Mouse (Mus musculus) kidney, adult 2 months (tissue): ENCODE measurements around the gene S1pr5. TPM values are rescaled to one million over a fixed set of nuclear protein-coding genes. Genes with fewer than 3 reads are reported as not detected.
"Not testable (repeated sequence)": the region's sequence is repeated elsewhere in the genome, so short reads cannot be mapped to it uniquely, and the experiment has no call there.

Experiments
- DNase-seq: peaks from one replicate; pipeline ENCODE4 v3.0.0; 2021
- H3K27ac ChIP-seq: fragments of 200-500 bp; 2 replicates; pipeline ENCODE4 v1.5.1; 2012; ENCODE audit warnings: low read depth, low read length, control low read depth, inconsistent platforms; ENCODE audit not compliant: insufficient read depth
- H3K27me3 ChIP-seq: fragments of 200-500 bp; replicated peaks from 2 replicates; pipeline ENCODE4 v1.6.1; 2012; ENCODE audit warnings: mild to moderate bottlenecking, moderate library complexity, low read length, inconsistent platforms; ENCODE audit not compliant: control insufficient read depth, insufficient read depth
- H3K36me3 ChIP-seq: fragments of 200-500 bp; 2 replicates; pipeline ENCODE4 v1.6.1; 2012; ENCODE audit warnings: mild to moderate bottlenecking, moderate library complexity, low read length, inconsistent platforms; ENCODE audit not compliant: control insufficient read depth, insufficient read depth
- H3K4me1 ChIP-seq: fragments of 200-500 bp; 2 replicates; pipeline ENCODE4 v1.6.1; 2011; ENCODE audit warnings: low read length; ENCODE audit not compliant: control insufficient read depth, insufficient read depth
- H3K4me3 ChIP-seq: fragments of 200-500 bp; 2 replicates; pipeline ENCODE4 v1.5.1; 2011; ENCODE audit warnings: mild to moderate bottlenecking, low read depth, low read length, control low read depth; ENCODE audit not compliant: insufficient read depth
- CTCF ChIP-seq: fragments of 200-500 bp; conservative IDR thresholded peaks from 2 replicates; pipeline ENCODE4 v1.5.1; 2011; ENCODE audit warnings: low read depth, mild to moderate bottlenecking, control low read depth, low read length, moderate library complexity, mixed read lengths; ENCODE audit not compliant: insufficient read depth, insufficient read length
- POLR2A ChIP-seq: fragments of 200-500 bp; IDR thresholded peaks from one replicate; pipeline ENCODE4 v1.6.1; 2011; ENCODE audit warnings: low read depth, low read length, control low read depth
- WGBS: fragments of 180-500 bp; shearing (Covaris S2); methylation state at CpG from one replicate; pipeline ENCODE4 v1.1.7; 2018; 5-methylcytosine and 5-hydroxymethylcytosine counted together
- polyA plus RNA-seq: library from polyadenylated mRNA; depleted of rRNA; stranded (reverse); fragments of >200 nt; gene quantifications from 2 replicates; pipeline ENCODE4 v1.2.3, GENCODE M21; 2012

The S1pr5 gene
- polyA plus RNA-seq, 1 experiment = 0.39 TPM

DNA sequence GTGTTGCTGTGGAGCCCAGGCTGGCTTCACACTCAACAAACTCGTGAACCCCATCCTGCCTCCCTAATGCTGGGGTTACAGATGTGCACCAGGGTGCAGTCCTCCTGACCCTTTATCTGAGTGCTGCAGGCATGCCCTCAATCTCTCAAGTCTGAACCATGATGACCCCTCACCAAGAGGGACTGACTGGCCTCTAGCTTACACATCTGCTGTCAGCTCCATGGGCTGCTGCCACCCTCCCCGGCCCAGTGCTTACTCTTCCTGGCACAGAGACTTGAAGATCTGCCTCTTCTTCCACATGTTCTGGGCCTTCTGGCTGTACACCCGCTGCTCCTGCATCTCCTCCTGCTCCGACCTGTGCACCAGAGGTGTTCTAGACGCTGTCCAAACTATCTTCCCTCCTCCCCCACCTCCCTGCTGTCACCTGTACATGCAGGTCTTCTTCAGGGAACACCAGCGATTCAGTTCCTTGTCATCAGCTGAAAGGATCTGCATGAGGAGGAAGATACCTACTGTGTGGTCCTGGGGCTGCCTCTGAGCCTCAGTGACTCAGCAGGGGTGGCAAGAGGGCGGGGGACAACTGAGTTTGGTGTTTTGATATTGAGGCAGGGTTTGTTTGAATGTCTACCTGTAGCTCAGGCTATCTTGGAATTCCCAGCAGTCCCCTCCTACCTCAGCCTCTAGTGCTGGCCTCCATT is 26.9 kb upstream of the S1pr5 start:
- DNase-seq = no peak
- no peak overlapping the region for H3K4me3 ChIP-seq
- no peaks in the 10 kb centered on the region for H3K4me1 ChIP-seq
- TF ChIP-seq POLR2A (no peak), CTCF (no peak)
- H3K36me3 ChIP-seq = peaks cover 4% of the 10 kb centered on the region; the same call in 1 of the 2 replicates
- no peaks in the 10 kb centered on the region for H3K27me3 ChIP-seq
- no peak overlapping the region for H3K27ac ChIP-seq
- 79% methylated on average over 7 of the region's 7 CpGs for WGBS

DNA sequence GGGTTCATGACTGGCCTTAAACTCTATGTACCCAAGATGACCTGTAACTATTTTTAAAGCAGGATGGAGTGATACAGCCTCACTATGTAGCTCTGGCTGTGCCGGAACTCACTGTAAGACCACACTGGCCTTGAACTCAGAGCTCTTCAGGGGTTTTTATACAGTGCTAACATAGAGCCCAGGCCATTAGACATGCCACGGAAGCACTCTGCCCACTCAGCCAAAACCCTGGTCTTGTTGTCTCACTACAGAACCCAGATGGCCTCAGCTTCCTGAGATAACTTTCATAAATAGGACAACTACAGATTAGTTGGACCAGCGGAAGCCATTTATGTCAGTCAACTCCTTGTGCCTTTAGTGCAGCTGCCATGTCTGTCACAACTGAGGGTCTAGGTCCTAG is 26.1 kb upstream of the S1pr5 start:
- H3K27me3 ChIP-seq = no peaks in the 10 kb centered on the region
- no peak overlapping the region for H3K27ac ChIP-seq
- H3K4me3 ChIP-seq = no peak overlapping the region
- no peak for DNase-seq
- WGBS = 81% methylated on average over 3 of the region's 3 CpGs
- H3K4me1 ChIP-seq = no peaks in the 10 kb centered on the region
- no peak for TF ChIP-seq POLR2A
- TF ChIP-seq CTCF = no peak
- H3K36me3 ChIP-seq = peaks cover 5% of the 10 kb centered on the region

DNA sequence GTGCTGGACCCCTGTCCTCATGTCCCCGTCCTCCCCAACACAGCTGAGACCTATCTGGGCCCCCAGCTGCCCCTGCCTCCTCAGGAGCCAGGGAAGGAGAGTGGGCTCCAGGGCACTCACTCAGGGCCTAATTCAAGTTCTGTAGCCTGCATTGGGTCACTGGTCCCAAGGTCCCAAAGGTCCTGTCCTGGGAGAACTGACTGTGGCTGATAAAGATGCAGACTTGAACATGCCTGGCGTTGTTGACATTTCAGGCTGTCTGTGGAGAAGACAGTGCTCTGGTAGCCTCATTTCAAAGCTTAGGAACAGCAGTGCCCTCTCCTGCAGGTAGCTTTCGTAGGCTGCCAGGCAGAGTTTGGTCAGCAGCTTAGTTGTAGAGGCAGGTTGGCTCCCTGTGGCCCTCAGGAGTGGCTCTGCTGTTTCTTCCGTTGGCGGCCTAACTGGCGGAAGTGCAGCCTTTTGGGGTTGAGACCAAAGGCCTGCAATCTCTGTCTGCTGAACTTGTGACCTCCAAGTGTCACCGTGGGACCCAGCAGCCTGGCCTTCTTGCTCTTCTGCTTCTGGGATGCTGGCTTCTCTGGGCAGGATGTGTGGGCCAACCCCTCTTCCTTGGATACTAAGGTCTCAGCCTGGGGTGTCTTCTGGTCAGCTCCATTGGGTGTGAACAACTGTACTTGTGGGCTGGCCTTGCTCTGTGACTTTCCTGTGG is 25.4 kb upstream of the S1pr5 start:
- H3K27me3 ChIP-seq = no peaks in the 10 kb centered on the region
- DNase-seq = peak; percentile 40
- no peaks in the 10 kb centered on the region for H3K4me1 ChIP-seq
- TF ChIP-seq CTCF = no peak
- no peak for TF ChIP-seq POLR2A
- 75% methylated on average over 7 of the region's 7 CpGs for WGBS
- peaks cover 6% of the 10 kb centered on the region for H3K36me3 ChIP-seq
- H3K27ac ChIP-seq = no peak overlapping the region
- no peak overlapping the region for H3K4me3 ChIP-seq

DNA sequence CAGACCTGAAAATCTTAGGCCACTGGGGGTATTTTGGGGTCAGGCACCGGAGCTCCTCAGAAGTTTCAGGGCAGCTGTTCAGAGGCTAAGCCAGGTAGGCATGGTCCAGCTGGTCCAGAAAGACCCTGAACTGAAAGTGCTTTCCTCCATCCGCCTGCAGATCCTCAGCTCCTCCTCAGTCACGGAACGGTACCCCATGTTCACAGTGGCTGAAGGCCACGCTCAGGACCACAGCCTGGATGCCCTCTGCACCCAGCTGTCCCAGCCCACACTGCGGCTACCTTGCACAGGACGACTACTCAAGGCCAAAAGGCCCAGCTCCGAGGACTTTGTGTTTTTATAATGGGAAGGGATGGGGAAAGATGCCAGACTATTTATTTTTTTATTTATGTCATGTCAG is 24.9 kb upstream of the S1pr5 start:
- Histone ChIP-seq H3K4me3 (no peak overlapping the region), H3K4me1 (no peaks in the 10 kb centered on the region), H3K27ac (no peak overlapping the region), H3K36me3 (peaks cover 8% of the 10 kb centered on the region), H3K27me3 (no peaks in the 10 kb centered on the region)
- WGBS = 70% methylated on average over 8 of the region's 8 CpGs
- no peak for TF ChIP-seq CTCF
- no peak for TF ChIP-seq POLR2A
- DNase-seq = no peak

DNA sequence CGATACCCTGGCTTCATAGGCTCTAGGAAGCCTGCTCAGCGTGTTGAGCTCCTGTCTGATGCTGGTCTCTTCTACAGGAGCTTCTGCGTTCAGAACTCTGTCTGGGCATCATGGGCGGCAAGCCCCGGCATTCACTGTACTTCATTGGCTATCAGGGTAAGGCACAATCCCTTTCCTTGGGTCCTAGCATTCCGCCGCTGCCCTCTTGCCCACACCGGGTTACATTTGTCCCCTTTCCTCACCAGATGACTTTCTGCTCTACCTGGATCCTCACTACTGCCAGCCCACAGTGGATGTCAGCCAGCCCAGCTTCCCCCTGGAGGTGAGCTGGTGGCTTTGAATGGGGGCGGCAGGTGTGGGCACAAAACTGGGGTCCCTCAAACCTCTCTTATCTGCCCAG is 24.1 kb upstream of the S1pr5 start:
- Histone ChIP-seq H3K4me3 (no peak overlapping the region), H3K27me3 (no peaks in the 10 kb centered on the region), H3K27ac (no peak overlapping the region), H3K4me1 (no peaks in the 10 kb centered on the region), H3K36me3 (peaks cover 8% of the 10 kb centered on the region)
- WGBS = 90% methylated on average over 9 of the region's 9 CpGs
- no peak for TF ChIP-seq POLR2A
- TF ChIP-seq CTCF = no peak
- no peak for DNase-seq

DNA sequence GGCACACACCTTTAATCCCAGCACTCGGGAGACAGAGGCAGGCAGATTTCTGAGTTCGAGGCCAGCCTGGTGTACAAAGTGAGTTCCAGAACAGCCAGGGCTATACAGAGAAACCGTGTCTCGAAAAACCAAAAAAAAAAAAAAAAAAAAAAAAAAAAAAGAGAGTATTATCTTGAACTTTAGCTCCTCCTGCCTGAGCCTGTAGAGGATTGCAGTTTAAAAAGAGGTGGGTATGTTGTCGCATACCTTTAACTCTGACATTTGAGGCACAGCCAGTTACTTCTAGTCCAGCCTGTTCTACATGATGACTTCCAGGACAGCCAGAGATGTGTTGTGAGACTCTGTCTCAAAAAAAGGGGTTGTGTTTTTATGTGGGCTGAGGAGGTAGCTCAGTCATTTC is 21.3 kb upstream of the S1pr5 start:
- not testable (repeated sequence) for H3K27me3 ChIP-seq

DNA sequence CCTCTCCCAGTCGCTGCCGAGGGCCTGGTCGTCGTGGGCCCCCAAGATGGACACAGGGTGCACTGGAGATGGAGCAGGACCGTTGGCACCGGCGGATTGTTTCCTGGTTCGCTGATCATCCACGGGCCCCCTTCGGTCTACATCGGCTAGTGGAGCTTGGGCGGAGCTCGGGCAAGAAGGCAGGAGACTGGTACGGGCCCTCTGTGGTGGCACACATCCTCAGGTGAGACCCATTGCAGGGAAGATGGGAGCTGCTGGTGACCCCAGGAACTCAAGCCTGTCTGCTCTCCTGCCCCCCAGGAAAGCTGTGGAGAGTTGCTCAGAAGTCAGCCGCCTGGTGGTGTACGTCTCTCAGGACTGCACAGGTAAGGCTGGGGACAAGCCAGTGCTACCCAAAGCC is 20.1 kb upstream of the S1pr5 start:
- no peaks in the 10 kb centered on the region for H3K27me3 ChIP-seq
- DNase-seq = no peak
- H3K36me3 ChIP-seq = peaks cover 8% of the 10 kb centered on the region
- H3K27ac ChIP-seq = no peak overlapping the region
- no peak overlapping the region for H3K4me3 ChIP-seq
- H3K4me1 ChIP-seq = peaks cover 9% of the 10 kb centered on the region; the same call in 1 of the 2 replicates
- no peak for TF ChIP-seq POLR2A
- no peak for TF ChIP-seq CTCF
- 82% methylated on average over 16 of the region's 16 CpGs for WGBS

More for the DNA sequence above, 21.3 kb upstream of the S1pr5 start:
- not testable (repeated sequence) for H3K4me1 ChIP-seq, H3K36me3 ChIP-seq, DNase-seq, H3K27ac ChIP-seq, H3K4me3 ChIP-seq
- 66% methylated on average over 5 of the region's 5 CpGs for WGBS
